Mouse (Mus musculus): Measurements from ENCODE around the gene Vwc2. TPM values are rescaled to one million over a fixed set of nuclear protein-coding genes. Genes with fewer than 3 reads are reported as not detected.

Gene Vwc2
- polyA plus RNA-seq, 1 experiment from 2014 or later: 0.27 TPM

DNA sequence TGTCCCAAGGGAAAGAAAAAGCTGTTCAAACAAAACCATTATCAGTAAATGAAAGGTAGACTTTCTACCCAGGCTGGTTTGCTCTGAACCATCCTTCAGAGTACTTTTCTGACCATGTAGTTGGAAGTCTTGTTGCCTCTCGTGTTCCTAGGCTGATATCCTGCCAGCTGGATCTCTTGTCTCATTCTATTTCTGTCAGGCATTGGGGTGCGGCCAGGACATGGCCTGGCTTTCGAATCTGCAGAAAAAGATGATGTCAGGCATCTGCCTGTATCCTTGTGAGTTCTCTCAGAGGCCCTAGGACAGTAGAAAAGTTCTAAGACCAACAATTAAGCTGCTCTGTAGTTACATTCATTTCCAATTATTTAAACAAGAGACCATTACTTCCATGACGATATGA, 8.8 kb downstream of the Vwc2 start:
- H3K36me3 ChIP-seq (ENCODE audit: insufficient read depth, low read length): no peaks in the 10 kb centered on the region
- no peak for DNase-seq (ENCODE audit: low spot score)
- TF ChIP-seq EP300 (IDR thresholded peaks at IDR 0.05) (no peak), CTCF (IDR thresholded peaks at IDR 0.05) (no peak)
- no peaks in the 10 kb centered on the region for H3K27me3 ChIP-seq (replicated peaks; ENCODE audit: insufficient read depth, low read length)
- 63% methylated on average over 4 of the region's 4 CpGs for WGBS
- no peak for ATAC-seq
- no peak overlapping the region for H3K27ac ChIP-seq (ENCODE audit: low read length)
- no peaks in the 10 kb centered on the region for H3K9me3 ChIP-seq (ENCODE audit: low read length)
- no peak overlapping the region for H3K9ac ChIP-seq (replicated peaks; ENCODE audit: low read depth)
- H3K4me3 ChIP-seq (ENCODE audit: low read depth, low read length): no peak overlapping the region
- H3K4me2 ChIP-seq (replicated peaks; ENCODE audit: low read depth, low read length): no peak overlapping the region
- H3K4me1 ChIP-seq (ENCODE audit: insufficient read depth, low read depth, low read length): no peaks in the 10 kb centered on the region

DNA sequence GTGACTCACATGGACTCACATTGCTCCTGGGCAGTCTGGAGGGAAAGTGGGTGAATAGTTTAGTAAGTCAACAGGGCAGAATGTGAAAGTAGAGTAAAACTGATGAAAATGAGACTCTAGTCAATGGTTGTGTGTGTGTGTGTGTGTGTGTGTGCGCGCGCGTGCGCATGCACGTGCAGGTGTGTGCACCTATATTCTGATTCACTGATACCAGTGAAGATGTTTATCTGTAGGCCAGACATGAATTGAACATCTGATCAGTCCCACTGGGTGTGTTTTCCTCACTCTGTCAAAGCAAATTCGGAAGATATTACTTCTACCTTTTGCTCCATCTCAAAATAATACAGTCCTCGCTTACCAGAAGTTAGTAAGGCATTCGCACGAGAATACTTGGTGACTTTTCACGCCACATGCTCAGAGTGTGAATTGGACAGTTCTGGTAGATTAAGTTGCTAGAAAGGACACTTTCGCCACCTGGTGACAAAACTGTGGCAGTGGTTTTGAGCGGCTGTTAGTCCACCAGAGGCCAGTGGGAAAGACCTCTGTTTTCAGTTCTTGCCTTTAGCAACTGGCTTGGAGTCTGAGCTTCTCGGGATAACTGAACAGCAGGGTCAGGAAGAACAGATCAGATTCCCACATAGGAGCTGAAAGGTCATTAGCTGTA, 17.5 kb downstream of the Vwc2 start:
- Histone ChIP-seq H3K27ac (ENCODE audit: low read length) (no peak overlapping the region), H3K27me3 (replicated peaks; ENCODE audit: insufficient read depth, low read length) (no peaks in the 10 kb centered on the region), H3K4me3 (ENCODE audit: low read depth, low read length) (no peak overlapping the region), H3K36me3 (ENCODE audit: insufficient read depth, low read length) (no peaks in the 10 kb centered on the region), H3K9me3 (ENCODE audit: low read length) (no peaks in the 10 kb centered on the region), H3K9ac (replicated peaks; ENCODE audit: low read depth) (no peak overlapping the region), H3K4me1 (ENCODE audit: insufficient read depth, low read depth, low read length) (no peaks in the 10 kb centered on the region), H3K4me2 (replicated peaks; ENCODE audit: low read depth, low read length) (no peak overlapping the region)
- 53% methylated on average over 14 of the region's 14 CpGs for WGBS
- no peak for ATAC-seq
- TF ChIP-seq EP300 (IDR thresholded peaks at IDR 0.05): no peak
- TF ChIP-seq CTCF (IDR thresholded peaks at IDR 0.05): peak; percentile 78
- DNase-seq (ENCODE audit: low spot score): peak; percentile 58

DNA sequence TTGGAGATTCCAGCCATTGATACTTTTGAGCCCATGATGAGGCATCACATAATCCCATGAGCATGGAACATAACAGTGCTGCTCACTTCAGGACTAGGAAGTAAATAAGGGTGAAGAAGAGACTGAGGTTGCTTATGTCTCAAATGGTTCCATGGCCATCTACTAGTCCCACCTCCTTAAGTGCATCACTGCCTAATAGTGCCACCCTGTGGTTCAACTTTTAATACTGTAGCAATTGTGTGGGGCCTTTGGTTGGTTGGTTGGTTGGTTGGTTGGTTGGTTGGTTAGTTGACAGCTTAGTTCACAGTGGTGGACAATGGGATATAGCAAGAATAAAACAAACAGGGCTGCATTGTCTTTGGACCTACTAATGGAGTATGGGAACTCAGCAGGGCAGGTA, 26.6 kb downstream of the Vwc2 start:
- TF ChIP-seq EP300 (IDR thresholded peaks at IDR 0.05) (no peak), CTCF (IDR thresholded peaks at IDR 0.05) (no peak)
- no peaks in the 10 kb centered on the region for H3K9me3 ChIP-seq (ENCODE audit: low read length)
- no peak overlapping the region for H3K27ac ChIP-seq (ENCODE audit: low read length)
- H3K27me3 ChIP-seq (replicated peaks; ENCODE audit: insufficient read depth, low read length): no peaks in the 10 kb centered on the region
- no peaks in the 10 kb centered on the region for H3K4me1 ChIP-seq (ENCODE audit: insufficient read depth, low read depth, low read length)
- H3K4me3 ChIP-seq (ENCODE audit: low read depth, low read length): no peak overlapping the region
- no peak for DNase-seq (ENCODE audit: low spot score)
- H3K4me2 ChIP-seq (replicated peaks; ENCODE audit: low read depth, low read length): no peak overlapping the region
- H3K36me3 ChIP-seq (ENCODE audit: insufficient read depth, low read length): no peaks in the 10 kb centered on the region
- no peak for ATAC-seq
- H3K9ac ChIP-seq (replicated peaks; ENCODE audit: low read depth): no peak overlapping the region

DNA sequence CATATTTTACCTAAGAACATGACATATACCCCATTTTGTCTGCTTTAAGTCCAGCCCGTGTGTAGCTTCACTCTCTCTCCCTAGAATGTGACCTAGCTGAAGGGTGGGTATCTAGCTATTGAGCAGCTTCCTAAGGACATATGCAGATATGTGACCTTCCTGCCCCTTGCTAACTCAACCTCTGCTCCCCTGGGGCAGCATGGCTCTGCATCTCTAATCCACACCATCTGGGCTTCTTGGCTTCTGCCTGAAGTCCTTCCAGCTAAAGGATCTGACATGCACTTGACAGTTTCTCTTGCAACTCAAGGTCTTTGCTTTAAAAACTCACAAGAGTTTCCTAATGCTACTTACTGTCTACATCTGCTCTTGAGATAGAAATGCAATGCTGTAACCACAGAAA, 38.7 kb downstream of the Vwc2 start:
- no peaks in the 10 kb centered on the region for H3K4me1 ChIP-seq (ENCODE audit: insufficient read depth, low read depth, low read length)
- no peak overlapping the region for H3K9ac ChIP-seq (replicated peaks; ENCODE audit: low read depth)
- H3K27ac ChIP-seq (ENCODE audit: low read length): no peak overlapping the region
- no peak overlapping the region for H3K4me2 ChIP-seq (replicated peaks; ENCODE audit: low read depth, low read length)
- TF ChIP-seq CTCF (IDR thresholded peaks at IDR 0.05) (no peak), EP300 (IDR thresholded peaks at IDR 0.05) (no peak)
- no peaks in the 10 kb centered on the region for H3K9me3 ChIP-seq (ENCODE audit: low read length)
- 55% methylated on average over 1 of the region's 1 CpGs for WGBS
- no peak overlapping the region for H3K4me3 ChIP-seq (ENCODE audit: low read depth, low read length)
- no peaks in the 10 kb centered on the region for H3K36me3 ChIP-seq (ENCODE audit: insufficient read depth, low read length)
- ATAC-seq (no peak), DNase-seq (ENCODE audit: low spot score) (no peak)
- H3K27me3 ChIP-seq (replicated peaks; ENCODE audit: insufficient read depth, low read length): no peaks in the 10 kb centered on the region

DNA sequence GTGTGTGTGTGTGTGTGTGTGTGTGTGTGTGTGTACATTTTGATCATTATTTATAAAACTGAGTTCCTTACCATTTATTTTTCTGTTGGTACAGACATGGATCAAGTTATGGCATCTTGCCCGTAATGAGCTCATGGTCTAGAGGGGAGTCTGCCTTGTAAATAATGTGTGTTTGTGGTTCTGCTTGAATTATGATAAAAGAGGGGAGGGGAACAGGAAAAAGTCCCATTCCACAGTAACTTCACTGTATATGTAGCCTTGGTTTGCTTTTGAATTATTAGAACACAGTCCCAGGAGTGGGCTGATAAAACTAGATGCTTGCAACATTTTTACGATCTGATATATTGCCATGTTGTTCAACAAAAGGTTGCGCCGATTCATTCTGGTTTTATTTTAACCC, 57.4 kb downstream of the Vwc2 start:
- 70% methylated on average over 4 of the region's 4 CpGs for WGBS
- no peak overlapping the region for H3K4me2 ChIP-seq (replicated peaks; ENCODE audit: low read depth, low read length)
- no peak overlapping the region for H3K4me3 ChIP-seq (ENCODE audit: low read depth, low read length)
- ATAC-seq (no peak), DNase-seq (ENCODE audit: low spot score) (no peak)
- H3K27ac ChIP-seq (ENCODE audit: low read length): no peak overlapping the region
- H3K36me3 ChIP-seq (ENCODE audit: insufficient read depth, low read length): no peaks in the 10 kb centered on the region
- H3K9ac ChIP-seq (replicated peaks; ENCODE audit: low read depth): no peak overlapping the region
- no peaks in the 10 kb centered on the region for H3K9me3 ChIP-seq (ENCODE audit: low read length)
- TF ChIP-seq CTCF (IDR thresholded peaks at IDR 0.05): no peak
- no peak for TF ChIP-seq EP300 (IDR thresholded peaks at IDR 0.05)
- no peaks in the 10 kb centered on the region for H3K4me1 ChIP-seq (ENCODE audit: insufficient read depth, low read depth, low read length)
- H3K27me3 ChIP-seq (replicated peaks; ENCODE audit: insufficient read depth, low read length): no peaks in the 10 kb centered on the region

DNA sequence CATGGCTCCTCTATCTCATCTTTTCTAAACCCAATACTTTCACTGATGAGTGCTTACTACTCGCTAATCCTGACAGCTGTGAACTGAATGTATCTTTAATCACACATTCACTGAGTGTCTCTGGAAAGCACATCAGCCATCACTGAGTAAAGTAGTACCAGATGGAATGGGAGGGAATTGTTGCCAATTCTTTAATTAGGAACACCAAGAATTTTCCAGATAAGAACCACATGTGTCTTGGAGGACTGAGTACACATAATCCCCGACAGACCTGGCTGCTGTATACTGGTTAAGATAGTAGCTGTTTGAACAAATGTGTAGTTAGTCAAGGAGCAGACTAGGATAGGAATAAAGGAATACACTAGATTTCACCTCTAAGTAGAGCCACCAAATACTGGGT, 61.2 kb downstream of the Vwc2 start:
- DNase-seq (ENCODE audit: low spot score): no peak
- no peaks in the 10 kb centered on the region for H3K4me1 ChIP-seq (ENCODE audit: insufficient read depth, low read depth, low read length)
- H3K4me2 ChIP-seq (replicated peaks; ENCODE audit: low read depth, low read length): no peak overlapping the region
- H3K27me3 ChIP-seq (replicated peaks; ENCODE audit: insufficient read depth, low read length): no peaks in the 10 kb centered on the region
- H3K4me3 ChIP-seq (ENCODE audit: low read depth, low read length): no peak overlapping the region
- H3K36me3 ChIP-seq (ENCODE audit: insufficient read depth, low read length): no peaks in the 10 kb centered on the region
- WGBS: 48% methylated on average over 2 of the region's 2 CpGs
- H3K9me3 ChIP-seq (ENCODE audit: low read length): no peaks in the 10 kb centered on the region
- TF ChIP-seq EP300 (IDR thresholded peaks at IDR 0.05): no peak
- no peak overlapping the region for H3K27ac ChIP-seq (ENCODE audit: low read length)
- no peak overlapping the region for H3K9ac ChIP-seq (replicated peaks; ENCODE audit: low read depth)
- ATAC-seq: no peak

DNA sequence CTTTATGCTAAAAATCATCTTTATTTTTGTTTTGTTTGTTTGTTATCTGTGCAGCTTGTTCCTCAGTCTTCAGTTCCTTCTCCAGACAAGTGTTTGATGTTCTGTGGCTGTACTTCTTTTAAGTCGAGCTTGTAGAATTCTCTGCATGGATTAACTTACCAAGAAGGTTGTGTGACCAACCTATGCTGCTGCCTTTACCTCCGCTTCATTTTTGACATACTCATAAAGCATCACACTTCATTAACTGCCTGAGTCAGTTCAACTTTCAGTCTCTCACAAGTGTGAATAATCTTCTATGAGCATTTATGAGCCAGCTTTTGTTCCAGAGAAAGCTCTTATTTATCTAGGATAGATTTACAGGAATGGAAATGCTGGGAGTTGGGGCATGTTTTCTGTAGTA, 68.7 kb downstream of the Vwc2 start:
- Histone ChIP-seq H3K4me1 (ENCODE audit: insufficient read depth, low read depth, low read length) (no peaks in the 10 kb centered on the region), H3K4me3 (ENCODE audit: low read depth, low read length) (no peak overlapping the region), H3K9me3 (ENCODE audit: low read length) (no peaks in the 10 kb centered on the region), H3K27me3 (replicated peaks; ENCODE audit: insufficient read depth, low read length) (no peaks in the 10 kb centered on the region), H3K9ac (replicated peaks; ENCODE audit: low read depth) (no peak overlapping the region), H3K27ac (ENCODE audit: low read length) (no peak overlapping the region), H3K4me2 (replicated peaks; ENCODE audit: low read depth, low read length) (no peak overlapping the region), H3K36me3 (ENCODE audit: insufficient read depth, low read length) (no peaks in the 10 kb centered on the region)
- DNase-seq (ENCODE audit: low spot score): no peak
- no peak for ATAC-seq
- WGBS: 64% methylated on average over 2 of the region's 2 CpGs
- TF ChIP-seq CTCF (IDR thresholded peaks at IDR 0.05): no peak
- no peak for TF ChIP-seq EP300 (IDR thresholded peaks at IDR 0.05)

Measured in lung, postnatal 0 days (tissue).